Mouse (Mus musculus) heart, embryonic 13.5 days (tissue): Measurements from ENCODE around the gene Gm49358. TPM values are rescaled to one million over a fixed set of nuclear protein-coding genes. Genes with fewer than 3 reads are reported as not detected.

Experiments used
- ATAC-seq: fragments of 200-750 bp; cut with Nextera tagmentation; 2 replicates; pipeline ENCODE4 v1.8.0; 2017; ENCODE audit warnings: moderate TSS enrichment; ENCODE audit not compliant: insufficient number of reproducible peaks, low FRiP score, low TSS enrichment; ENCODE audit errors: extremely low read depth
- H3K27ac ChIP-seq: fragments of 300-500 bp; sonication (generic); replicated peaks from 2 replicates; pipeline ENCODE4 v1.5.1; 2015; ENCODE audit warnings: moderate library complexity, mild to moderate bottlenecking, inconsistent platforms
- H3K27me3 ChIP-seq: fragments of 300-500 bp; sonication (generic); replicated peaks from 2 replicates; pipeline ENCODE4 v1.6.1; 2015; ENCODE audit warnings: mild to moderate bottlenecking, inconsistent platforms
- H3K36me3 ChIP-seq: fragments of 300-500 bp; sonication (generic); 2 replicates; pipeline ENCODE4 v1.6.1; 2015; ENCODE audit warnings: mild to moderate bottlenecking, inconsistent platforms
- H3K4me1 ChIP-seq: fragments of 300-500 bp; sonication (generic); 2 replicates; pipeline ENCODE4 v1.6.1; 2015; ENCODE audit warnings: inconsistent platforms
- H3K4me2 ChIP-seq: fragments of 300-500 bp; sonication (generic); 2 replicates; pipeline ENCODE4 v1.6.1; 2015; ENCODE audit warnings: inconsistent platforms, mild to moderate bottlenecking, moderate library complexity
- H3K4me3 ChIP-seq: fragments of 300-500 bp; sonication (generic); 2 replicates; pipeline ENCODE4 v1.5.1; 2015; ENCODE audit warnings: moderate library complexity, mild to moderate bottlenecking, inconsistent platforms
- H3K9ac ChIP-seq: fragments of 300-500 bp; sonication (generic); 2 replicates; pipeline ENCODE4 v1.6.1; 2015; ENCODE audit warnings: inconsistent platforms, mild to moderate bottlenecking, moderate library complexity
- H3K9me3 ChIP-seq: fragments of 300-500 bp; sonication (generic); 2 replicates; pipeline ENCODE4 v1.6.1; 2016; ENCODE audit warnings: inconsistent platforms
- WGBS: fragments of 180-500 bp; shearing (Covaris S2); methylation state at CpG from one replicate; pipeline ENCODE4 v1.1.7; 2015; ENCODE audit warnings: mixed read lengths; 5-methylcytosine and 5-hydroxymethylcytosine counted together
- polyA plus RNA-seq: library from polyadenylated mRNA; unstranded; fragments of >200 nt; fragmentation: Nextera tagmentation; extraction: Ambion mirVana; gene quantifications from 2 replicates; pipeline ENCODE4 v1.2.1, GENCODE M21; 2015

The Gm49358 gene
- polyA plus RNA-seq, result not detected in 2 replicates

DNA sequence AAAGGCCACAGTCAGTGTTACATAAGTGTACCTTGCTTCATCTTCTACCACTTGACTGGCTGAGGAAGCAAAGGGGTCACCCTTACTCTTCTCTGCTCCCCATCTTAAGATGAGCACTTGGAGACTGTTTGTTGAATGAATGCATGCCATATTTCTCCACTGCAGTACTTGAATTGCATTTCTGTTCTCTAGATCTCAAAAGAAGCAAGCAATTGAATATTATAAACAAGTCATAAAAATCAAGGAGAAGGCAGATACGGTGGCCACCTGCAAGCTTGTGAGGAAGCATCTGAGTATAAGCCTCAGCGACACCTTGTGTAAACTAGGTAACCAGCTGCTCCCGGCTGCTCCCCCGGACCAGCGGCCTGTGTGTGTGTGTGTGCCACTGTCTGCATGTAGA lies at the start of gene Gm49358:
Gene Gm49358 (plus strand): TSS at position 301 of the 400 bp plus-strand sequence.
- no peak within 1 kb of the TSS for H3K9ac ChIP-seq
- H3K27me3 ChIP-seq, result no peaks in the 10 kb centered on the region
- no peak within 1 kb of the TSS for H3K4me3 ChIP-seq
- no peaks in the 10 kb centered on the region for H3K36me3 ChIP-seq
- H3K4me2 ChIP-seq, result no peak within 1 kb of the TSS
- no peak for ATAC-seq
- no peak within 1 kb of the TSS for H3K27ac ChIP-seq
- no peaks in the 10 kb centered on the region for H3K4me1 ChIP-seq
- H3K9me3 ChIP-seq, result no peaks in the 10 kb centered on the region
- WGBS, result 88% methylated on average over 5 of the region's 5 CpGs

DNA sequence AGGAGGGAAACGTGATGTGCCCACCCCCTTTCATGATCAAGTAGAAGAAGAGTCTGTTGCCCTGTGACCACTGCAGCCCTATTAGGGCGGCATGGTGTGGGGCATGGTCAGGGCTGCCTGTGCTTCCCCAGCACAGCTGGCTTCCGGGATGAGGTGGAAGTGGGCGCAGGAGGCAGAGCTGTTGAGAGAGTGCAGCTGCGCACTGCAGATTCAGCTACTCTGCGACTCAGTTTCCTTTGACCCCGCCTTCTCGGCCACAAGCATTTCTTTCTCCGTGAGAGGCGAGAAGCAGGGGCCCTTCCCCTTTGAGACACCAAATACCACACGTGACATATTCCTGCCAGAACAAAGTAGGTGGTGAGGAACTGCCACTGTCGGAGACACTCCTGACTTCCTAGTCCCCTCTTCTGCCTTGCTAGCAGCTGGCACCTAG lies 36.2 kb upstream of the Gm49358 start:
- Histone ChIP-seq H3K4me2 (peak overlapping the region; percentile 71), H3K36me3 (no peaks in the 10 kb centered on the region), H3K27ac (peak overlapping the region; percentile 46; the same call in 1 of the 2 replicates), H3K4me1 (peaks cover 17% of the 10 kb centered on the region), H3K4me3 (peak overlapping the region; percentile 47), H3K9ac (peak overlapping the region; percentile 73), H3K9me3 (no peaks in the 10 kb centered on the region), H3K27me3 (peaks cover 5% of the 10 kb centered on the region; the same call in 1 of the 2 replicates)
- 2% methylated on average over 12 of the region's 12 CpGs for WGBS
- no peak for ATAC-seq

DNA sequence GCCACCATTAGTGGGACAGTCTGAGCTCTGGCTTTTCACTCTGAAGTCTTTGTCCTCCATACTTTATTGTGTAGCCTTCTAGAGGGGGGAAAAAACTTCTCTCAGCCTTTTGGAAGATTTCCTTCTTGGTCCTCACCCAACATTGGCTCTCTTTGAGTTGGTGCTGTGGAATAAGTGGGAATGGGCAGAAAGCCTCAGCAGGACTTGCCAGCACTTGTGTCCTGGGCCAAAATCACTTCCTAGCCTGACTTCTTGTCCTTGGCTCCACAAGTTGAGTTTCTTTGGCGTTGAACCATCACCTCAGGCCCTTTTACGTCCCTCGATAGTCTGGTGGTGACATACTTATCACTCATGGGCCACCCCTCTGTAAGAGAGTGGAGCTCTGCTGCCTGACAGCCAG lies 35.6 kb upstream of the Gm49358 start:
- H3K9ac ChIP-seq, result peak overlapping the region; percentile 73; the same call in 1 of the 2 replicates
- 59% methylated on average over 3 of the region's 3 CpGs for WGBS
- H3K36me3 ChIP-seq, result no peaks in the 10 kb centered on the region
- H3K9me3 ChIP-seq, result no peaks in the 10 kb centered on the region
- H3K4me2 ChIP-seq, result peak overlapping the region; percentile 71
- peaks cover 17% of the 10 kb centered on the region for H3K4me1 ChIP-seq
- peaks cover 5% of the 10 kb centered on the region; the same call in 1 of the 2 replicates for H3K27me3 ChIP-seq
- no peak overlapping the region for H3K4me3 ChIP-seq
- no peak for ATAC-seq
- H3K27ac ChIP-seq, result peak overlapping the region; percentile 25; the same call in 1 of the 2 replicates

DNA sequence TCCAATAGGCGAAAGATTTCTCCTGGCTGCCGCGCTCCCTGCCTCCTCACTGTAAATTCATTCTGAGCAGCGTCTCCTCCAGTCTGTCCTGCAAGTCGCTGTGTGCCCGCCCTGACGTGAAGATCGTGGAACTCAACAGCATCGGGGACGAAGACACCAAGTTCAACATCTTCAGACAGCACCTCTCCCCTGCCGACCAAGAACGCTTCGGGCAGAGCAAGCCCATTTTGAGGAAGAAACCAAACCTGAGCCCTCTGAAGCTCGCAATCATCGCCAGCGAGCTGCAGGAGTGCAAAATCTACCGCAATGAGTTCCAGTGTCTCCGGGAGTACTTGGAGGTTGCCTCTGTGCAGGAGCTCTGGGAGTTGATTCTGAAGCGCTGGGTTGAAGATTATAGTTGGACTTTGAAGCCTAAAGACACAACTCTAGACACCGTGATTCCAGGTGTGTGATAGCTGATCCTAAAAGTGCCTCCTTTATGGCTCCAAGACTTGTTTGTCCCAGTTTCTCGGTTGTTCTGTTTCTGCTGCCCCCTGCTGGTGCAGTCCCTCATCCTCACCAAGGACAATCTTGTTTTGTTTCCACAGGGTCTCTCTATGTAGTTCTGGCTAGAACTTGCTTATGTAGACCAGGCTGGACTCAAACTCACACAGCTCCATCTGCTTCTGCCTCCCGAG lies 32.8 kb upstream of the Gm49358 start:
- Histone ChIP-seq H3K9me3 (no peaks in the 10 kb centered on the region), H3K9ac (peak overlapping the region; percentile 82), H3K27me3 (no peaks in the 10 kb centered on the region; the same call in 1 of the 2 replicates), H3K4me1 (peaks cover 17% of the 10 kb centered on the region), H3K36me3 (no peaks in the 10 kb centered on the region), H3K4me2 (peak overlapping the region; percentile 83), H3K27ac (no peak overlapping the region), H3K4me3 (peak overlapping the region; percentile 60)
- 5% methylated on average over 22 of the region's 22 CpGs for WGBS
- no peak for ATAC-seq

DNA sequence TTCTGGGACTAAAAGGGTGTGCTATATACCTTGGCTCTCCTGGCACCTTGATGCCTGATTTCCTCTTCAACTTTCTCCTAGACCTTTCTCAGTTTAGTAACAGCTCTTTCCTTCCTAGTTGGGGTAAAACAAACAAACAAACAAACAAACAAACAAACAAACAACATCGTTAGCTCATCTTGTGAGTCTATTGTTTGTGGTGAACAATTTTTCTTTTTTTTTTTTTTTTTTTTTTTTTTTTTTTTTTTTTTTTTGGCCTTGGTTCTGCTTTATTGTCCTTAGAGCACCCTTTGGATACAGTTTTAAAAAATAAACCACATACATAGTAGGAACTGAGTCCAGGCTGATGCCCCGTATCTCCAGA lies 32.3 kb upstream of the Gm49358 start:
- no peaks in the 10 kb centered on the region for H3K9me3 ChIP-seq
- H3K9ac ChIP-seq, result no peak overlapping the region
- no peaks in the 10 kb centered on the region for H3K36me3 ChIP-seq
- ATAC-seq, result no peak
- no peak overlapping the region for H3K4me2 ChIP-seq
- no peak overlapping the region for H3K4me3 ChIP-seq
- no peaks in the 10 kb centered on the region; the same call in 1 of the 2 replicates for H3K27me3 ChIP-seq
- H3K4me1 ChIP-seq, result peaks cover 17% of the 10 kb centered on the region
- WGBS, result 41% methylated on average over 2 of the region's 2 CpGs
- no peak overlapping the region for H3K27ac ChIP-seq

DNA sequence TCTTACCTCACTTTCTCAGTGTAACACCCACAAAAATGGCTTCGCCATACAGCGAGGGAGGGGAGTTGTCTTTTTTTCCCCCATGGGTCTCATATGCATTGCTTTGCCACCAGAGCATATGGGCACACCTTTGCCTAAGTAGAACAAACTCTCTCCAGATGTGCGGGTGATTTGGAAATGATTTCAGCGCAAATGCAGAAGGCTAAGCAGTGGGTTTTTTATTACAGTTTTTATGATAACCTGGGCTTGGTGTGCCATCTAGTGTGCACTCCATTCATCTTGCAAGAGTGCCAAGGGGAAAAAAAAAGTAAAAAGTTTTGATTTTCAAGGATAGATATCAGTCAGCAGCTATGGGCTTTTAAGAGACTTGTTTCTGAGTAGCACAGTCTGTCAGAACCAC lies 28.7 kb upstream of the Gm49358 start:
- no peak for ATAC-seq
- Histone ChIP-seq H3K27me3 (no peaks in the 10 kb centered on the region; the same call in 1 of the 2 replicates), H3K4me2 (no peak overlapping the region), H3K9me3 (no peaks in the 10 kb centered on the region), H3K4me1 (0 out of 2 replicates have a peak, but pooled peaks cover 3% of the 10 kb centered on the region), H3K36me3 (no peaks in the 10 kb centered on the region), H3K9ac (no peak overlapping the region), H3K4me3 (no peak overlapping the region), H3K27ac (no peak overlapping the region)
- 82% methylated on average over 4 of the region's 4 CpGs for WGBS

DNA sequence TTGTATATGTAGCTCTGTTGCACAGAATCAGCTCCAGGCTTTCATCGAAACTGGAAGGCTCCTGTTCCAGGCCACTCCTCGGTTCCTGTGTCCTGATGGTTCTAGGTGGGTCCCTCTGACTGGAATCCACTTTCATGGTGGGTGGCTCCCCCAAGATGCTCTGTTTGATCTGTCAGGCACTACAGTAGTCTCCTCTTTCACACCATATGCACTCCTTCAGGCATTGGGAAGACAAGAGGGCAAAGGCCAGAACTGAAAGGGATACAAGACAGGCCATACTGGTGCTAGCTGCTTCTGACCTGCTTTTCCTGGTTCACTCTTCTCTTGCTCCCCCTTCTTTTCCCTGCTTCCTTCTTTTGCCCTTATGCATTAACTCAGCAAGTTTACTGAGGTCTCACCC lies 20.9 kb upstream of the Gm49358 start:
- Histone ChIP-seq H3K27me3 (no peaks in the 10 kb centered on the region), H3K4me1 (no peaks in the 10 kb centered on the region), H3K9ac (no peak overlapping the region), H3K27ac (no peak overlapping the region), H3K36me3 (no peaks in the 10 kb centered on the region), H3K4me3 (no peak overlapping the region), H3K9me3 (no peaks in the 10 kb centered on the region), H3K4me2 (no peak overlapping the region)
- 73% methylated on average over 2 of the region's 2 CpGs for WGBS
- ATAC-seq, result no peak

DNA sequence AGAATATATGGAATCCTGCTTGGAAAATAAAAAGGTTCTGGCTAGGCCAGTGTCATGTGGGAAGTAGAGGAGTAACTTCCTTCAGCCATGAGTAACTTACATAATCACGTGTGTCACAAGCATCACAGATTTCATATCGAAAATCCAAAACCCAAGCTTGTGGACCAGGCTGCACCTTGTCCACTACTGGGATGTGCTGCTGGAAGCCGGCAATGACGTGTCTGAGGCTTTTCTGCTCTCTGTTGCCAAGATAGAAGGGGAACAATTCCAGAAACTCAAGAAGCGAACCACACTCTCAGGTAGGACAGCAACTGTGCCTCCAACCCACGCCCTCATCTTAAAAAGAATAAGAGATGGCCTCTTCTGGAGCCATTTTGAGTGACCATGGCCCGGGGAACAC lies 19.5 kb upstream of the Gm49358 start:
- H3K4me2 ChIP-seq, result no peak overlapping the region
- no peaks in the 10 kb centered on the region for H3K9me3 ChIP-seq
- no peak overlapping the region for H3K27ac ChIP-seq
- H3K4me3 ChIP-seq, result no peak overlapping the region
- H3K36me3 ChIP-seq, result no peaks in the 10 kb centered on the region
- no peak for ATAC-seq
- H3K4me1 ChIP-seq, result no peaks in the 10 kb centered on the region
- H3K9ac ChIP-seq, result no peak overlapping the region
- no peaks in the 10 kb centered on the region for H3K27me3 ChIP-seq
- 81% methylated on average over 7 of the region's 7 CpGs for WGBS

DNA sequence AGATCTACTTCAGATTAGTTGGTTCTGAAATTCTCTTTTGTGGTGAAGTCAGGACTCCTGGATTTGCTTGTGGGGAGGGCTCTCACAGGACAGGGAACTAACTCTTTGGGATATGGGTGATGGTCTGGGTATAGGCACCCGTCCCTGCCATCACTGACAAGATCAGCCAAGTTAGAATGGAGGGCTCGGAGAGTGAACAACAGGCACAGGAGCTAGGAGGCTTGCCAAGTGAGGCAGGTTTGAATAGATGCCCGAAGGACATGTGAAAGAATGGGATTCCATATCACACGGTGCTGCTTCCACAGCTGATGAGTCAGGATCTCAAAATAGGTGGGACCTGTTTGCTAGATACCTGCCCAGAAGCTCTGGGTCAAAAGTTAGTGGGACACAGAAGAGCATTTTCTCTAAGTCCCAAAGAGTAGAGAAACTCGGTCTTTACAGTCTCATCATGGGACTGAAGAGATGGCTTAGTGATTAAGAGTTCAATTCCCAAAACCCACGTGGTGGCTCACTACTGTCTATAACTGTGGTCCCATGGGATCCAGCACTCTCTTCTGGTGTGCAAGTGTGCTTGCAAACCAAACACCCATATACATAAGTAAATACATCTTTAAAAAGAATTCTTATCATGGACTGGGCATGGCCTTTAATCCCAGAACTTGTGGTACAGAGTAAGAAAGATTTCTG lies 7.8 kb upstream of the Gm49358 start:
- Histone ChIP-seq H3K27ac (no peak overlapping the region), H3K4me1 (no peaks in the 10 kb centered on the region; the same call in 1 of the 2 replicates), H3K27me3 (no peaks in the 10 kb centered on the region), H3K4me3 (no peak overlapping the region), H3K36me3 (no peaks in the 10 kb centered on the region), H3K9ac (no peak overlapping the region), H3K9me3 (no peaks in the 10 kb centered on the region), H3K4me2 (no peak overlapping the region)
- 66% methylated on average over 6 of the region's 6 CpGs for WGBS
- no peak for ATAC-seq

DNA sequence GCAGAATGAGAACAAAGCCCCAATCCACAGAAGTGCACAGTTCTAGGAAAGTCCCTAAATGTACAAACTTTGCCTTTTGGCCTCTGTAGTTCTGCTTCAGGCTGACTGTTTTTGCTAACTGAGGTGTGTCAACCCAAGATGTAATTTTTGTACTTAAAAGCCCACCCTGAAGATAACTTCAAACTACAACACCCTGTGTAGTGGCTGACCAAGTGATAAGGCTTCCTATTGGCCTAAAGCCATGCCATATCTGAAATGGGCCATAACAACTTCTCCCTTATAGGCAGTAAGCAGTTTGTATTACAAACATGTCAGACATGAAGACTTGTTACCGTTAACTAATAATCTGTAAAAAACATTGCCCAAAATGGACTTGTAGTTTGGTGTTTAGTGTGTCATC lies 6.0 kb upstream of the Gm49358 start:
- no peaks in the 10 kb centered on the region for H3K27me3 ChIP-seq
- H3K27ac ChIP-seq, result no peak overlapping the region
- no peaks in the 10 kb centered on the region; the same call in 1 of the 2 replicates for H3K4me1 ChIP-seq
- no peaks in the 10 kb centered on the region for H3K36me3 ChIP-seq
- no peak for ATAC-seq
- no peaks in the 10 kb centered on the region for H3K9me3 ChIP-seq
- no peak overlapping the region for H3K4me3 ChIP-seq
- no peak overlapping the region for H3K4me2 ChIP-seq
- no peak overlapping the region for H3K9ac ChIP-seq
- 87% methylated on average over 1 of the region's 1 CpGs for WGBS

DNA sequence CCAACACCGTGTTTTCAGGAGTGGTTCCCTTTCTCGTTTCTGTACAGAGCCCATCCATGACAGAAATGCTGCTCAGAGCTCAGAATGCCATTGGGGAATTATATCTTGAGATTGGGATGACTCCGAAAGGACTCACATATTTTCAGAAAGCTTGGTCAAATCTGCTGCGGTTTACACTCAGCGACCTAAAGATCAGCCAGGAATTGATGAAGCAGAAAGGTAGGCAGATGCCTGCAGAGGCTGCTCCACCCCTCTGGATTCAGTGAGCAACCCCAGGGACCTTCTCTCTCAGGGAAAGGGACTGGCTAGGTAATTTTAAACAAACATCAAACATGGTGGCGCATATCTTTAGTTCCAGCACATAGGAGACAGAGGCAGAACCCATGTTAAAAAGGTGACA lies 5.6 kb upstream of the Gm49358 start:
- H3K4me1 ChIP-seq, result no peaks in the 10 kb centered on the region; the same call in 1 of the 2 replicates
- no peak overlapping the region for H3K9ac ChIP-seq
- H3K4me2 ChIP-seq, result no peak overlapping the region
- 81% methylated on average over 6 of the region's 6 CpGs for WGBS
- no peaks in the 10 kb centered on the region for H3K27me3 ChIP-seq
- no peaks in the 10 kb centered on the region for H3K36me3 ChIP-seq
- H3K4me3 ChIP-seq, result no peak overlapping the region
- H3K9me3 ChIP-seq, result no peaks in the 10 kb centered on the region
- no peak for ATAC-seq
- no peak overlapping the region for H3K27ac ChIP-seq
